Mouse (Mus musculus) intestine, embryonic 16.5 days (tissue): ENCODE data around the gene Cox15. TPM values are rescaled to one million over a fixed set of nuclear protein-coding genes. Genes with fewer than 3 reads are reported as not detected.

ENCODE experiments used
- polyA plus RNA-seq: library from polyadenylated mRNA; unstranded; fragments of >200 nt; fragmentation: Nextera tagmentation; extraction: Ambion mirVana; gene quantifications from 2 replicates; pipeline ENCODE4 v1.2.1, GENCODE M21; 2015

Cox15 gene
- polyA plus RNA-seq, 1 experiment from 2014 or later = 21.7 TPM

Other genes with a start within 250 kb of the Cox15 start
- 70.5 and 73.4 TPM in 2 replicates for gene Got1, start 228.4 kb downstream of the Cox15 start, polyA plus RNA-seq
- 61.3 and 64.6 TPM in 2 replicates for gene Nkx2-3, start 140.7 kb downstream of the Cox15 start, polyA plus RNA-seq
- gene Slc25a28, start 78.1 kb downstream of the Cox15 start, polyA plus RNA-seq = 19.5 and 20.0 TPM in 2 replicates
- gene Entpd7, start 63.3 kb downstream of the Cox15 start, polyA plus RNA-seq = 27.6 and 36.9 TPM in 2 replicates
- gene Cutc, start within 50 bp of the Cox15 start, polyA plus RNA-seq = 23.5 and 25.6 TPM in 2 replicates
- gene Abcc2, start 29.2 kb upstream of the Cox15 start, polyA plus RNA-seq = 24.1 and 31.4 TPM in 2 replicates
- gene Dnmbp, start 187.2 kb upstream of the Cox15 start, polyA plus RNA-seq = 34.2 and 34.3 TPM in 2 replicates
- gene Cpn1, start 233.6 kb upstream of the Cox15 start, polyA plus RNA-seq = 27.7 and 32.4 TPM in 2 replicates